16 mouse cellular contexts compared by ENCODE assay signal in genomic region chr13:35797811-35798522, GRCm38 (mm10).
A peak's percentile ranks its signal among the peaks of the same experiment; 100 is the strongest.
DNase-seq lines count a peak whose midpoint lies in the region; ATAC-seq and TF ChIP-seq lines count a peak whose summit lies in the region.
"Had no signal": no experiment of that assay in that cellular context is flagged by ENCODE, and none has a peak within 500 bp of the region (broad histone marks: within the 10 kb centered on the region; RNA-seq: fewer than 3 reads in every experiment).

No protein-coding gene starts in this region.

- H3K4me2 ChIP-seq in heart, embryonic 13.5 days, result peak overlapping the region; percentile 14
- H3K4me2 ChIP-seq in liver, postnatal 0 days (ENCODE audit: low read depth, low read length), result no peak overlapping the region
- no peak overlapping the region for H3K4me2 ChIP-seq in lung, postnatal 0 days (replicated peaks; ENCODE audit: low read depth, low read length)
- H3K4me2 ChIP-seq: kidney, embryonic 15.5 days had no signal

- no peak for DNase-seq in heart, postnatal 36 days
- peak; percentile 39 to 43 for DNase-seq in B cell, adult 2 months
- no peak for DNase-seq in liver, postnatal 0 days
- no peak for DNase-seq in adrenal gland, adult 18-20 months (ENCODE audit: low spot score in 2 of 2)
- no peak for DNase-seq in gastrocnemius, postnatal 36 days
- no peak for DNase-seq in lung, postnatal 0 days (ENCODE audit: low spot score)
- DNase-seq: adrenal gland, adult 8-10 months; gastrocnemius, postnatal 25 days; layer of hippocampus, adult 9-11 months; thymus, adult 18-20 months had no signal

- H3K27ac ChIP-seq in heart, embryonic 13.5 days (replicated peaks), result peak overlapping the region; percentile 83
- H3K27ac ChIP-seq in bone marrow, adult 2 months (ENCODE audit: control insufficient read depth, insufficient read depth, low read depth, low read length, poor library complexity), result peak overlapping the region; percentile 20; the same call in 1 of the 2 replicates
- H3K27ac ChIP-seq in liver, postnatal 0 days (ENCODE audit: low read depth), result 0 out of 2 replicates have a peak overlapping the region, but pooled peaks have one; percentile 45
- no peak overlapping the region for H3K27ac ChIP-seq in lung, postnatal 0 days (ENCODE audit: low read length)
- H3K27ac ChIP-seq: kidney, embryonic 15.5 days had no signal

- no peak for TF ChIP-seq CTCF in bone marrow, adult 2 months (IDR thresholded peaks at IDR 0.05; ENCODE audit: control insufficient read depth, insufficient read depth, low read length)
- no peak for TF ChIP-seq CTCF in liver, postnatal 0 days (IDR thresholded peaks at IDR 0.05; ENCODE audit: low read depth)
- TF ChIP-seq CTCF in lung, postnatal 0 days (IDR thresholded peaks at IDR 0.05), result no peak

- H3K27me3 ChIP-seq in heart, embryonic 13.5 days (replicated peaks), result no peaks in the 10 kb centered on the region
- H3K27me3 ChIP-seq in liver, postnatal 0 days (ENCODE audit: insufficient read depth, low read length), result no peaks in the 10 kb centered on the region
- H3K27me3 ChIP-seq in lung, postnatal 0 days (replicated peaks; ENCODE audit: insufficient read depth, low read length), result no peaks in the 10 kb centered on the region
- H3K27me3 ChIP-seq: kidney, embryonic 15.5 days; Patski had no signal

- no peak for TF ChIP-seq EP300 in liver, postnatal 0 days (IDR thresholded peaks at IDR 0.05; ENCODE audit: low read depth)
- TF ChIP-seq EP300 in lung, postnatal 0 days (IDR thresholded peaks at IDR 0.05), result no peak

- peaks cover 4% of the 10 kb centered on the region for H3K36me3 ChIP-seq in heart, embryonic 13.5 days
- H3K36me3 ChIP-seq in liver, postnatal 0 days (replicated peaks; ENCODE audit: insufficient read depth, low read length), result no peaks in the 10 kb centered on the region
- H3K36me3 ChIP-seq in lung, postnatal 0 days (ENCODE audit: insufficient read depth, low read length), result no peaks in the 10 kb centered on the region
- H3K36me3 ChIP-seq: kidney, embryonic 15.5 days had no signal

- no peak for ATAC-seq in heart, embryonic 13.5 days (ENCODE audit: extremely low read depth, insufficient number of reproducible peaks, low FRiP score, low TSS enrichment)
- ATAC-seq in liver, postnatal 0 days, result no peak
- no peak for ATAC-seq in lung, postnatal 0 days
- ATAC-seq: forebrain, postnatal 0 days; Patski had no signal

- H3K4me3 ChIP-seq in heart, embryonic 13.5 days, result no peak overlapping the region
- no peak overlapping the region for H3K4me3 ChIP-seq in bone marrow, adult 2 months (replicated peaks; ENCODE audit: control insufficient read depth, low read depth, low read length)
- H3K4me3 ChIP-seq in liver, postnatal 0 days (ENCODE audit: low read depth, low read length), result no peak overlapping the region
- no peak overlapping the region for H3K4me3 ChIP-seq in lung, postnatal 0 days (ENCODE audit: low read depth, low read length)
- H3K4me3 ChIP-seq: kidney, embryonic 15.5 days; myocyte had no signal

- peak overlapping the region; percentile 51; the same call in 1 of the 2 replicates for H3K9ac ChIP-seq in heart, embryonic 13.5 days
- no peak overlapping the region for H3K9ac ChIP-seq in liver, postnatal 0 days (replicated peaks)
- H3K9ac ChIP-seq in lung, postnatal 0 days (replicated peaks; ENCODE audit: low read depth), result no peak overlapping the region
- H3K9ac ChIP-seq: forebrain, postnatal 0 days; kidney, embryonic 15.5 days had no signal

- 66% methylated on average over 13 of the region's 13 CpGs for WGBS in heart, embryonic 13.5 days
- WGBS in bone marrow, adult 2 months, result 47% methylated on average over 13 of the region's 13 CpGs
- 80% methylated on average over 13 of the region's 13 CpGs for WGBS in liver, postnatal 0 days (ENCODE audit: insufficient replicate concordance)
- 80% methylated on average over 13 of the region's 13 CpGs for WGBS in lung, postnatal 0 days

- H3K9me3 ChIP-seq in heart, embryonic 13.5 days, result peaks cover 3% of the 10 kb centered on the region; the same call in 1 of the 2 replicates
- H3K9me3 ChIP-seq in liver, postnatal 0 days (ENCODE audit: low read length), result no peaks in the 10 kb centered on the region
- H3K9me3 ChIP-seq in lung, postnatal 0 days (ENCODE audit: low read length), result no peaks in the 10 kb centered on the region
- H3K9me3 ChIP-seq: kidney, embryonic 15.5 days had no signal

- peaks cover 84% of the 10 kb centered on the region for H3K4me1 ChIP-seq in heart, embryonic 13.5 days
- H3K4me1 ChIP-seq in bone marrow, adult 2 months (ENCODE audit: control insufficient read depth, insufficient read depth, low read length), result peaks cover 13% of the 10 kb centered on the region
- H3K4me1 ChIP-seq in liver, postnatal 0 days (ENCODE audit: insufficient read depth), result peaks cover 54% of the 10 kb centered on the region
- H3K4me1 ChIP-seq in lung, postnatal 0 days (ENCODE audit: insufficient read depth, low read depth, low read length), result peaks cover 4% of the 10 kb centered on the region; the same call in 1 of the 2 replicates

- intact Hi-C loops in heart, postnatal 36 days (cut with DNase I), result no loop called here
- intact Hi-C loops in gastrocnemius, postnatal 36 days (cut with DNase I), result no loop called here

- TF ChIP-seq POLR2A in bone marrow, adult 2 months (IDR thresholded peaks at IDR 0.05; ENCODE audit: borderline replicate concordance, control insufficient read depth, low read depth, low read length), result no peak

Comparison
In these comparisons a context has a peak if more than half of its experiments do, and no peak if none do; other contexts are left out.
1. DNase-seq: peak in B cell, adult 2 months (2 of 2); none in heart, postnatal 36 days (0 of 2), liver, postnatal 0 days (single experiment), adrenal gland, adult 18-20 months (0 of 2), gastrocnemius, postnatal 36 days (0 of 2) and lung, postnatal 0 days (single experiment).